ENCODE assay signal across 8 mouse cellular contexts in the genomic region with DNA sequence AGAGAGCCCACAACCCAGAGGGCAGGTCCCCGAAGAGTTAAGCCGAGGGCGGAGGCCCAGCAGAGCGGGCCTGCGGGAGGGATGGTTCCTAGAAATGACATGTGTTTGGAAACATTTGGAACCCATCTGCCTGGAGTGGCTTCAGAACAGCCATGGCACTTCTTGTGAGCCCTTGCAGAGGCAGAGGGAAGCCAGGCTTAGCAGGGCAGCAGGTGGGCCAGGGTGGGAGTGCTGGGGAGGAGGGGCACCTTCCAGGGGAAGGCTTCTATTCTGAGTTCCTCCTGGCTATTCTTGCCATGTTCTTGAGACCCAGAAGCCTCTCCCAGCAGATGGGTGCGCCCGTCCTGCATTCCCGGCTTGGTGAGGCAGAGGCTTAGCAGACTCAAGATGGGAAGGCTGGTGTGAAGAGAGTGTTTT.
DNase-seq lines count a peak whose midpoint lies in the region; ATAC-seq lines count a peak whose summit lies in the region.

No protein-coding gene starts in this region.

- no peak overlapping the region for H3K4me2 ChIP-seq in forebrain, embryonic 15.5 days (replicated peaks)
- no peak overlapping the region; the same call in 1 of the 2 replicates for H3K4me2 ChIP-seq in midbrain, embryonic 16.5 days (ENCODE audit: low read length)
- no peak overlapping the region for H3K4me2 ChIP-seq in midbrain, embryonic 13.5 days (replicated peaks)
- H3K4me2 ChIP-seq in intestine, embryonic 16.5 days (ENCODE audit: low read depth, low read length): peak overlapping the region; percentile 56

- no peak overlapping the region for H3K9ac ChIP-seq in forebrain, embryonic 15.5 days (replicated peaks)
- H3K9ac ChIP-seq in midbrain, embryonic 16.5 days (ENCODE audit: low read depth, low read length): 0 out of 2 replicates have a peak overlapping the region, but pooled peaks have one; percentile 4
- no peak overlapping the region for H3K9ac ChIP-seq in midbrain, embryonic 13.5 days (replicated peaks)
- peak overlapping the region; percentile 67 for H3K9ac ChIP-seq in intestine, embryonic 16.5 days (ENCODE audit: low read depth, low read length)

- no peak for ATAC-seq in forebrain, embryonic 15.5 days (replicated peaks)
- no peak for ATAC-seq in midbrain, embryonic 16.5 days
- no peak for ATAC-seq in midbrain, embryonic 13.5 days
- no peak for ATAC-seq in intestine, embryonic 16.5 days
- no peak for ATAC-seq in erythroblast, adult 5-6 weeks (replicated peaks; ENCODE audit: low FRiP score, poor library complexity, severe bottlenecking)

- H3K27ac ChIP-seq in forebrain, embryonic 10.5 days: peak overlapping the region; percentile 72
- H3K27ac ChIP-seq in forebrain, embryonic 15.5 days (replicated peaks): no peak overlapping the region
- H3K27ac ChIP-seq in midbrain, embryonic 16.5 days (ENCODE audit: low read length): no peak overlapping the region
- H3K27ac ChIP-seq in midbrain, embryonic 13.5 days: no peak overlapping the region
- H3K27ac ChIP-seq in intestine, embryonic 16.5 days (ENCODE audit: low read length): peak overlapping the region; percentile 89

- 78% methylated on average over 8 of the region's 8 CpGs for WGBS in forebrain, embryonic 10.5 days
- WGBS in forebrain, embryonic 15.5 days: 65% methylated on average over 8 of the region's 8 CpGs
- WGBS in midbrain, embryonic 16.5 days: 60% methylated on average over 8 of the region's 8 CpGs
- WGBS in midbrain, embryonic 13.5 days: 73% methylated on average over 8 of the region's 8 CpGs
- WGBS in intestine, embryonic 16.5 days: 43% methylated on average over 8 of the region's 8 CpGs

- peaks cover 42% of the 10 kb centered on the region for H3K36me3 ChIP-seq in forebrain, embryonic 10.5 days (replicated peaks)
- H3K36me3 ChIP-seq in forebrain, embryonic 15.5 days: peaks cover 4% of the 10 kb centered on the region; the same call in 1 of the 2 replicates
- peaks cover 4% of the 10 kb centered on the region; the same call in 1 of the 2 replicates for H3K36me3 ChIP-seq in midbrain, embryonic 16.5 days (ENCODE audit: control insufficient read depth, insufficient read depth, low read length)
- peaks cover 34% of the 10 kb centered on the region for H3K36me3 ChIP-seq in midbrain, embryonic 13.5 days
- H3K36me3 ChIP-seq in intestine, embryonic 16.5 days (ENCODE audit: control insufficient read depth, insufficient read depth, low read length): no peaks in the 10 kb centered on the region

- peaks cover 55% of the 10 kb centered on the region for H3K4me1 ChIP-seq in forebrain, embryonic 10.5 days
- H3K4me1 ChIP-seq in forebrain, embryonic 15.5 days: peaks cover 57% of the 10 kb centered on the region
- peaks cover 18% of the 10 kb centered on the region for H3K4me1 ChIP-seq in midbrain, embryonic 16.5 days (ENCODE audit: control insufficient read depth, insufficient read depth, low read length)
- peaks cover 48% of the 10 kb centered on the region for H3K4me1 ChIP-seq in midbrain, embryonic 13.5 days (replicated peaks)
- peaks cover 53% of the 10 kb centered on the region for H3K4me1 ChIP-seq in intestine, embryonic 16.5 days (ENCODE audit: control insufficient read depth, insufficient read depth, low read length)

- no peaks in the 10 kb centered on the region for H3K9me3 ChIP-seq in forebrain, embryonic 10.5 days
- no peaks in the 10 kb centered on the region for H3K9me3 ChIP-seq in forebrain, embryonic 15.5 days
- no peaks in the 10 kb centered on the region for H3K9me3 ChIP-seq in midbrain, embryonic 16.5 days (replicated peaks; ENCODE audit: control insufficient read depth, low read length, poor library complexity, severe bottlenecking)
- no peaks in the 10 kb centered on the region for H3K9me3 ChIP-seq in midbrain, embryonic 13.5 days
- H3K9me3 ChIP-seq in intestine, embryonic 16.5 days (ENCODE audit: control insufficient read depth, low read length): no peaks in the 10 kb centered on the region

- 0 out of 2 replicates have a peak, but pooled peaks cover 10% of the 10 kb centered on the region for H3K27me3 ChIP-seq in forebrain, embryonic 10.5 days (ENCODE audit: poor library complexity, severe bottlenecking)
- no peaks in the 10 kb centered on the region for H3K27me3 ChIP-seq in forebrain, embryonic 15.5 days
- no peaks in the 10 kb centered on the region for H3K27me3 ChIP-seq in midbrain, embryonic 16.5 days (ENCODE audit: control insufficient read depth, insufficient read depth, low read depth, low read length)
- H3K27me3 ChIP-seq in midbrain, embryonic 13.5 days: no peaks in the 10 kb centered on the region
- no peaks in the 10 kb centered on the region for H3K27me3 ChIP-seq in intestine, embryonic 16.5 days (replicated peaks; ENCODE audit: control insufficient read depth, insufficient read depth, low read length)

- no peak for DNase-seq in forebrain, embryonic 10.5 days (ENCODE audit: extremely low spot score, low spot score)
- peak; percentile 70 for DNase-seq in skeletal muscle tissue, adult 2 months (ENCODE audit: low read depth, low spot score)
- DNase-seq in adrenal gland, adult 18-20 months (ENCODE audit: low spot score in 2 of 2): no peak

- H3K4me3 ChIP-seq in forebrain, embryonic 10.5 days: peak overlapping the region; percentile 21; the same call in 1 of the 2 replicates
- H3K4me3 ChIP-seq in forebrain, embryonic 15.5 days: no peak overlapping the region
- H3K4me3 ChIP-seq in midbrain, embryonic 16.5 days (ENCODE audit: low read depth, low read length): no peak overlapping the region; the same call in 1 of the 2 replicates
- H3K4me3 ChIP-seq in midbrain, embryonic 13.5 days (replicated peaks): no peak overlapping the region
- peak overlapping the region; percentile 39 for H3K4me3 ChIP-seq in intestine, embryonic 16.5 days (ENCODE audit: low read length)

Comparison
In these comparisons a context has a peak if more than half of its experiments do, and no peak if none do; other contexts are left out.
1. H3K27ac ChIP-seq: peak in forebrain, embryonic 10.5 days (single experiment) and intestine, embryonic 16.5 days (single experiment); none in forebrain, embryonic 15.5 days (single experiment), midbrain, embryonic 16.5 days (single experiment) and midbrain, embryonic 13.5 days (single experiment).
2. H3K4me3 ChIP-seq: peak in forebrain, embryonic 10.5 days (single experiment) and intestine, embryonic 16.5 days (single experiment); none in forebrain, embryonic 15.5 days (single experiment), midbrain, embryonic 16.5 days (single experiment) and midbrain, embryonic 13.5 days (single experiment).
3. H3K9ac ChIP-seq: peak in midbrain, embryonic 16.5 days (single experiment) and intestine, embryonic 16.5 days (single experiment); none in forebrain, embryonic 15.5 days (single experiment) and midbrain, embryonic 13.5 days (single experiment).